Mouse (Mus musculus) forebrain, embryonic 12.5 days (tissue): ENCODE data around the gene AI597479. TPM values are rescaled to one million over a fixed set of nuclear protein-coding genes. Genes with fewer than 3 reads are reported as not detected.

Source experiments
- ATAC-seq: fragments of 200-750 bp; cut with Nextera tagmentation; 2 replicates; pipeline ENCODE4 v1.8.0; 2017; ENCODE audit warnings: moderate TSS enrichment; ENCODE audit not compliant: low FRiP score
- H3K27ac ChIP-seq: fragments of 300-500 bp; sonication (generic); 2 replicates; pipeline ENCODE4 v1.5.1; 2016; ENCODE audit warnings: mild to moderate bottlenecking
- H3K27me3 ChIP-seq: fragments of 300-500 bp; sonication (generic); 2 replicates; pipeline ENCODE4 v1.6.1; 2016; ENCODE audit warnings: mild to moderate bottlenecking
- H3K36me3 ChIP-seq: fragments of 300-500 bp; sonication (generic); replicated peaks from 2 replicates; pipeline ENCODE4 v1.6.1; 2016; ENCODE audit warnings: mild to moderate bottlenecking
- H3K4me1 ChIP-seq: fragments of 300-500 bp; sonication (generic); 2 replicates; pipeline ENCODE4 v1.6.1; 2016
- H3K4me2 ChIP-seq: fragments of 300-500 bp; sonication (generic); 2 replicates; pipeline ENCODE4 v1.6.1; 2016; ENCODE audit warnings: mild to moderate bottlenecking, moderate library complexity
- H3K4me3 ChIP-seq: fragments of 300-500 bp; sonication (generic); replicated peaks from 2 replicates; pipeline ENCODE4 v1.5.1; 2016; ENCODE audit warnings: mild to moderate bottlenecking
- H3K9ac ChIP-seq: fragments of 300-500 bp; sonication (generic); 2 replicates; pipeline ENCODE4 v1.6.1; 2016; ENCODE audit warnings: mild to moderate bottlenecking
- H3K9me3 ChIP-seq: fragments of 300-500 bp; sonication (generic); 2 replicates; pipeline ENCODE4 v1.6.1; 2016
- WGBS: fragments of 180-500 bp; shearing (Covaris S2); methylation state at CpG from one replicate; pipeline ENCODE4 v1.1.7; 2016; 5-methylcytosine and 5-hydroxymethylcytosine counted together
- polyA plus RNA-seq: library from polyadenylated mRNA; unstranded; fragments of >200 nt; fragmentation: Nextera tagmentation; extraction: Ambion mirVana; gene quantifications from 2 replicates; pipeline ENCODE4 v1.2.1, GENCODE M21; 2016

The AI597479 gene
- polyA plus RNA-seq, 1 experiment from 2014 or later = 42.9 TPM

DNA sequence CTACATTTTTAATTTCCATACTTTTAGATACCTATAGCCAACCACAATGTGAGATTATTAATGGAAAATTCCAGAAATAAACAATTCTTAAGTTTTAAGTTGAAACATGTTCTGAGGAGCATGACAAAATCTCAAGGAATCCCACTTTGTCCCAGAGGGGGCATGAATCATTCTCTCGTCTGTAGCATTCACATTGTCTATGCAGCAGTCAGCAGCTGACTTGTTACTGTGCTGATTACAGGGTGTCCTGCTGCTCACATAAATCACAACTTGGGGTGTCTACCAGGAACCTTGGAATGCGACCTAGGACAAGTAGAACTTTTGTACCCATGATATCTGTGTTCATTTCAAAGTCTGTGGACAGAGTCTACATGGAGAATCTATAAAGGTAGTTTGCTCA is 49.0 kb downstream of the AI597479 start:
- Histone ChIP-seq H3K36me3 (no peaks in the 10 kb centered on the region), H3K4me2 (no peak overlapping the region), H3K4me3 (no peak overlapping the region), H3K4me1 (no peaks in the 10 kb centered on the region), H3K9ac (no peak overlapping the region), H3K27ac (no peak overlapping the region), H3K27me3 (no peaks in the 10 kb centered on the region), H3K9me3 (no peaks in the 10 kb centered on the region)
- no peak for ATAC-seq
- 72% methylated on average over 2 of the region's 2 CpGs for WGBS

DNA sequence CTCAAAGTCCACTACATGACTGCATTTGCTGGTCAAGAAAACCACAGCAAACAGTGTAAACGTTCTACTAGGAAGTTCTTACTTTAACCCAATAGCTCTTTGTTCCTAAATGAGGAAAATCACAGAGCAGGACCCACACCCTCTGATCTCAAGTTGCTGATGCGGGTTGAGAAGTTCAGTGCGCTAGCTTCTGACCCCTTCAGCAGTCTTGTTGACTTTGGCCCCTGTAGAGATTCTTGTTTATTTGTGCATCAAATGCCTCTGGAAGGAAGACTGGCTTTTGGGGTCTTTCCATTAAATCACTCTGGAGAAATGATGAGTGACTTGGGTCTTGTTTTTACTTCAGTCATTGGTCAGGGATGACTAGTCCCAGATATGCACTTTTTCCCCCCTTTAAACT is 51.7 kb downstream of the AI597479 start:
- no peak overlapping the region for H3K4me2 ChIP-seq
- H3K9ac ChIP-seq = no peak overlapping the region
- H3K4me1 ChIP-seq = no peaks in the 10 kb centered on the region
- WGBS = 85% methylated on average over 3 of the region's 3 CpGs
- H3K9me3 ChIP-seq = no peaks in the 10 kb centered on the region
- H3K27ac ChIP-seq = no peak overlapping the region
- no peaks in the 10 kb centered on the region for H3K36me3 ChIP-seq
- ATAC-seq = no peak
- H3K27me3 ChIP-seq = no peaks in the 10 kb centered on the region
- no peak overlapping the region for H3K4me3 ChIP-seq

GRCm38 (mm10) chr1:43152626-43153025 is 54.1 kb downstream of the AI597479 start:
- H3K27me3 ChIP-seq = no peaks in the 10 kb centered on the region
- H3K4me3 ChIP-seq = no peak overlapping the region
- H3K36me3 ChIP-seq = no peaks in the 10 kb centered on the region
- no peak for ATAC-seq
- H3K9ac ChIP-seq = no peak overlapping the region
- H3K9me3 ChIP-seq = no peaks in the 10 kb centered on the region
- H3K4me1 ChIP-seq = no peaks in the 10 kb centered on the region
- 90% methylated on average over 4 of the region's 4 CpGs for WGBS
- no peak overlapping the region for H3K4me2 ChIP-seq
- H3K27ac ChIP-seq = no peak overlapping the region

- Histone ChIP-seq H3K9ac (no peak overlapping the region), H3K27ac (no peak overlapping the region), H3K9me3 (no peaks in the 10 kb centered on the region), H3K4me1 (no peaks in the 10 kb centered on the region), H3K4me2 (no peak overlapping the region), H3K4me3 (no peak overlapping the region), H3K36me3 (no peaks in the 10 kb centered on the region), H3K27me3 (no peaks in the 10 kb centered on the region)
- 77% methylated on average over 5 of the region's 5 CpGs for WGBS
- ATAC-seq = no peak
Measured at GRCm38 (mm10) chr1:43153538-43153937, 55.0 kb downstream of the AI597479 start.

DNA sequence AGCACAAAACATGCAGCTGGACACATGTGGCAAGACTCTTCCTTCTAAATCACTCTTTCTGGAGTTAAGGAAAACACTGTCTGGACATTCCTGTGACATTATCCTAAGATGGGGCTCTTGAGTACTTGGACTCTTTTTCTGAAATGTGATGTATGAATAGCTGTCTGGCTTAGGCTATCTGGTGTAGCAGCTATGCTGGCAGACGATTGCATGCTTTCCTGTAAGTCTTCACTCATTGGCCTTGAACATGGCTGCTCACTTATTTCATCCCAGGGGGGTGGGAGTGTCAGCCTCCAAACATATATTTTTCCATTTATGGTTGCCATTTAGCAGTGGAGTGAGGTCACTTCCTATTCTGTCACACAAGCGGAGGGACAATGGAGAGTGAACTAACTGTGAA is 56.0 kb downstream of the AI597479 start:
- H3K9me3 ChIP-seq = no peaks in the 10 kb centered on the region
- no peaks in the 10 kb centered on the region for H3K27me3 ChIP-seq
- H3K27ac ChIP-seq = no peak overlapping the region
- H3K4me2 ChIP-seq = no peak overlapping the region
- H3K4me3 ChIP-seq = no peak overlapping the region
- H3K4me1 ChIP-seq = no peaks in the 10 kb centered on the region
- no peak overlapping the region for H3K9ac ChIP-seq
- H3K36me3 ChIP-seq = no peaks in the 10 kb centered on the region
- ATAC-seq = no peak
- WGBS = 84% methylated on average over 2 of the region's 2 CpGs

DNA sequence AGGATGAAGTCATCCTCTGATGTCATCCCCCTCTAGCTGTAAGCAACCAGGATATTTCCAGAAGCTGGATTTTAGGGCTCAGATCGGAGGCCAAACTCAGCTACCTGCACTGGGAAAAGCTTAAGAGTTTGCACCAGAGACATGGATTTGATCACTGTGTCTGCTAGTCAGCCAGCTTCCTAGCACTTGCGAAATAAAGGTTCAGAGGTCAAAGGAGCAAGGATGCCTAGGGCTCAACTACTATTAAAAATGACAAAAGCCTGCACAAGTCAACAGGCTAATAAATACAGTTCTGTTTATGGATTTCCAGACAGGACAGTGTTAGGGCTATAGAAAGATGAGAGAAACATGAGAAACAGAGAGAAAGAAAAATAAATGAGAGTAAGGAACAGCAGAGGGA is 59.4 kb downstream of the AI597479 start:
- Histone ChIP-seq H3K27ac (no peak overlapping the region), H3K27me3 (peaks cover 9% of the 10 kb centered on the region; the same call in 1 of the 2 replicates), H3K4me1 (peaks cover under 1% of the 10 kb centered on the region; the same call in 1 of the 2 replicates), H3K36me3 (no peaks in the 10 kb centered on the region), H3K9ac (no peak overlapping the region), H3K9me3 (no peaks in the 10 kb centered on the region), H3K4me3 (no peak overlapping the region), H3K4me2 (no peak overlapping the region)
- 86% methylated on average over 2 of the region's 2 CpGs for WGBS
- ATAC-seq = no peak

- 82% methylated on average over 4 of the region's 4 CpGs for WGBS
- peaks cover 3% of the 10 kb centered on the region; the same call in 1 of the 2 replicates for H3K4me1 ChIP-seq
Measured at GRCm38 (mm10) chr1:43159429-43159828, 60.9 kb downstream of the AI597479 start.

DNA sequence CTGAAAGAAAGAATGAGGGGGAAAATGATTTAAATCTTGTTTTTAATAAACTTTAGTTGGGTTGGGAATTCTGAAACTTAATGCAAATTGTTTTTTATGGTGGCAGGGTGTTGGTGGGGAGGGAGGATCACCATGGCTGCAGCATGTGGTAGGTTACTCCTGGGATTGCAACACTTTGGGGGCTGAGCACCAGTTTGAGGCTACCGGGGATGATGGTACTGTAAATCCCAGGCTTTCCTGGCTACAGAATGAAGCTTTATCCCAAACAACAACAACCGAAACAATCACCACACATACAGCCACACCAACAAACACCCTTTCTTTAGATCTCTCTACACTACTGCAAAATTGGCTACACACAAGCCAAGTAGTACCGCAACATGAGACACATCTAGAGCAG is 63.9 kb downstream of the AI597479 start:
- Histone ChIP-seq H3K4me3 (no peak overlapping the region), H3K4me2 (no peak overlapping the region), H3K27ac (no peak overlapping the region), H3K9ac (no peak overlapping the region), H3K9me3 (no peaks in the 10 kb centered on the region), H3K36me3 (no peaks in the 10 kb centered on the region), H3K4me1 (peaks cover 3% of the 10 kb centered on the region; the same call in 1 of the 2 replicates), H3K27me3 (peaks cover 28% of the 10 kb centered on the region)
- WGBS = 90% methylated on average over 3 of the region's 3 CpGs
- no peak for ATAC-seq

More at GRCm38 (mm10) chr1:43159429-43159828, 60.9 kb downstream of the AI597479 start:
- Histone ChIP-seq H3K36me3 (no peaks in the 10 kb centered on the region), H3K9me3 (no peaks in the 10 kb centered on the region), H3K9ac (no peak overlapping the region), H3K27me3 (peaks cover 22% of the 10 kb centered on the region), H3K4me3 (no peak overlapping the region), H3K27ac (no peak overlapping the region), H3K4me2 (no peak overlapping the region)
- ATAC-seq = no peak

DNA sequence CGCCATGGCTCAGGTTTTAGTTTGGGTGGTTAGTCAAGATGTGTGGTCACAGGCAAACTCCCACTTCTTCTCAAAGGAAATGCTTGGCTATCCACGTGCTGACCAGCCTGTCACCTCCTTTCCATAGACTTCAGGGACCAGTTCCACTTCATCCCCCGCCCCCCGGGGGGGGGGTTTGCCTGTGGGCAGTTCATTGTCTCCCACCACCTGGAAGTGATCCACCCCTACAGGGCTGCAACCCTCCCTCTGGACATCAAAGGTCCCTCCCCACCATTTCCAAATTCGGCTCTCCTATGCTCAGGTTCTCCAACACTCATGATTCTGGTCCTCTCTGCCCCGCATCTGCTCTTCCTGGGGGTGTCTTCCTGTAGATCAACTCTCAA is 64.6 kb downstream of the AI597479 start:
- H3K9ac ChIP-seq = peak overlapping the region; percentile 72; the same call in 1 of the 2 replicates
- H3K27ac ChIP-seq = no peak overlapping the region
- H3K9me3 ChIP-seq = no peaks in the 10 kb centered on the region
- H3K4me1 ChIP-seq = peaks cover 3% of the 10 kb centered on the region
- peak overlapping the region; percentile 63 for H3K4me3 ChIP-seq
- ATAC-seq = peak; percentile 59
- H3K4me2 ChIP-seq = peak overlapping the region; percentile 94
- H3K27me3 ChIP-seq = peaks cover 28% of the 10 kb centered on the region
- H3K36me3 ChIP-seq = no peaks in the 10 kb centered on the region
- 5% methylated on average over 4 of the region's 6 CpGs for WGBS

GRCm38 (mm10) chr1:43163467-43164418 is 65.2 kb downstream of the AI597479 start:
- H3K36me3 ChIP-seq = no peaks in the 10 kb centered on the region
- H3K4me1 ChIP-seq = peaks cover 3% of the 10 kb centered on the region
- peak; percentile 88 for ATAC-seq
- peak overlapping the region; percentile 72 for H3K9ac ChIP-seq
- peaks cover 28% of the 10 kb centered on the region for H3K27me3 ChIP-seq
- peak overlapping the region; percentile 94 for H3K4me2 ChIP-seq
- H3K4me3 ChIP-seq = peak overlapping the region; percentile 63
- no peaks in the 10 kb centered on the region for H3K9me3 ChIP-seq
- H3K27ac ChIP-seq = no peak overlapping the region
- 4% methylated on average over 60 of the region's 61 CpGs for WGBS

- H3K27me3 ChIP-seq = peaks cover 28% of the 10 kb centered on the region
- H3K9ac ChIP-seq = no peak overlapping the region
- no peak overlapping the region for H3K4me3 ChIP-seq
- no peak for ATAC-seq
- peaks cover 3% of the 10 kb centered on the region for H3K4me1 ChIP-seq
- H3K36me3 ChIP-seq = no peaks in the 10 kb centered on the region
- no peaks in the 10 kb centered on the region for H3K9me3 ChIP-seq
- H3K27ac ChIP-seq = no peak overlapping the region
- H3K4me2 ChIP-seq = no peak overlapping the region
- 94% methylated on average over 5 of the region's 5 CpGs for WGBS
Measured at GRCm38 (mm10) chr1:43164582-43164981, 66.1 kb downstream of the AI597479 start.
